Mouse (Mus musculus): ENCODE data around the gene Ticam1. TPM values are rescaled to one million over a fixed set of nuclear protein-coding genes. Genes with fewer than 3 reads are reported as not detected.

The Ticam1 gene
- polyA plus RNA-seq, 1 experiment from 2014 or later, result 11.3 TPM

- ATAC-seq (replicated peaks; ENCODE audit: low FRiP score, low TSS enrichment, low read depth) (no peak), DNase-seq (ENCODE audit: low spot score) (no peak)
- Histone ChIP-seq H3K36me3 (ENCODE audit: control insufficient read depth, insufficient read depth, low read length) (peaks cover 24% of the 10 kb centered on the region), H3K4me3 (ENCODE audit: low read depth, low read length) (no peak overlapping the region), H3K9ac (ENCODE audit: low read length) (no peak overlapping the region), H3K9me3 (ENCODE audit: control insufficient read depth, low read length) (no peaks in the 10 kb centered on the region), H3K27me3 (replicated peaks; ENCODE audit: control insufficient read depth, insufficient read depth, low read length) (no peaks in the 10 kb centered on the region), H3K27ac (ENCODE audit: low read depth) (no peak overlapping the region), H3K4me2 (ENCODE audit: low read length) (no peak overlapping the region), H3K4me1 (replicated peaks; ENCODE audit: control insufficient read depth, insufficient read depth, low read length) (peaks cover 13% of the 10 kb centered on the region)
- WGBS, result 85% methylated on average over 7 of the region's 7 CpGs
Observed at GRCm38 (mm10) chr17:56273482-56273881, 3.1 kb downstream of the Ticam1 start.

DNA sequence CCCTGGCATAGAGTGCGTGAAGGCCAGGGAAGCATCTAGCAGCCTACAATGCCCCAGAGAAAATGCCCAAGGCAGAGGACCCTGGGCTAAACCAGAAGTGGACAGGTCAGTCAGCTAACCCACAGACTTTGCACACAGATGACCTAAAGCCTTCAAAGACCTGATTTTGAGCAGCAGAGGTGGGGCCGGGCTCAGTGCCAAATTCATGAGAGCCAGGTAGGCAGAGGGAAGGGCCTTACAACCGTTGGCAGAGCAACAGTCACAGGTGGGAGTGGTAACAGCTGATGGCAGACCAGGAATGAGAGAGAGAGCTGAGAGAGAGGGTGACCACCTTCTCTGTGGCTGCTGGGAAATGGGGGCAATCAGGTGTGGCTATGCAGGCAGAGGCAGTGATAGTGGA lies 3.9 kb downstream of the Ticam1 start:
- 82% methylated on average over 3 of the region's 3 CpGs for WGBS
- ATAC-seq (replicated peaks; ENCODE audit: low FRiP score, low TSS enrichment, low read depth), result no peak
- DNase-seq (ENCODE audit: low spot score), result no peak

DNA sequence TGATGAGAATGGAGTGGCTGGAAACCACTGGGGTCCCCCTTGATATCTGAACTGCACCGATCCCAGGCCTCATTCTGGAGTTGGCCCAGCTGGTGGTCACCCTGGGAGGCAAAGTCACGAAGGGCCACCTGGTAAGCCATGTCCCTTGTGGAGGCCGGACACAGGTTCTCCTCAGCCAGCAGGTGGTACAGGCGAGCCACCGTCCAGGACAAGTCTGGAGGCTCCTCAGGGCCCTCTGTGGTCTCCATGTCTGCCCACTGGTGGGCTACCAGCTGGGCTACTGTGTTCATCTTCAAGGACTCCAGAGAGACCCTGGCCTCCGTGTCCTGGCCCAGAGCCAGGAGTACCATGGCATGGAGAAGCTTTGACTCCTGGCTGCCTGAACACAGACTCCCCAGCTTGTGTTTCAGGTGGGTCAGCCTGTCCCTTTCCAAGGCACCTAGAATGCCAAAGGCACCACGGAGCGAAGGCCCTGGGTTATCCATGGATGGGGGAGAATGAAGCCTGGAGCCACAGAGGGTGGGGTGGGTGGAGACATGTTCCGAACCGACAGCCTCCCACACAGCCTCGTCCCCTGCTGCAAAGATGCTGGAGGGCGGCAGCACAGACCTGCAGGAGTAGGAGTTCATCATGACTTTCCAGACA lies 4.9 kb downstream of the Ticam1 start:
- no peak overlapping the region for H3K9ac ChIP-seq (ENCODE audit: low read length)
- H3K4me2 ChIP-seq (ENCODE audit: low read length), result no peak overlapping the region
- peaks cover 4% of the 10 kb centered on the region for H3K4me1 ChIP-seq (replicated peaks; ENCODE audit: control insufficient read depth, insufficient read depth, low read length)
- peaks cover 22% of the 10 kb centered on the region; the same call in 1 of the 2 replicates for H3K36me3 ChIP-seq (ENCODE audit: control insufficient read depth, insufficient read depth, low read length)
- no peak overlapping the region for H3K27ac ChIP-seq (ENCODE audit: low read depth)
- 86% methylated on average over 12 of the region's 12 CpGs for WGBS
- H3K9me3 ChIP-seq (ENCODE audit: control insufficient read depth, low read length), result no peaks in the 10 kb centered on the region
- no peaks in the 10 kb centered on the region for H3K27me3 ChIP-seq (replicated peaks; ENCODE audit: control insufficient read depth, insufficient read depth, low read length)
- no peak for ATAC-seq (replicated peaks; ENCODE audit: low FRiP score, low TSS enrichment, low read depth)
- DNase-seq (ENCODE audit: low spot score), result no peak
- no peak overlapping the region for H3K4me3 ChIP-seq (ENCODE audit: low read depth, low read length)

More for the DNA sequence above, 3.9 kb downstream of the Ticam1 start:
- Histone ChIP-seq H3K4me3 (ENCODE audit: low read depth, low read length) (no peak overlapping the region), H3K9ac (ENCODE audit: low read length) (no peak overlapping the region), H3K27ac (ENCODE audit: low read depth) (no peak overlapping the region), H3K4me1 (replicated peaks; ENCODE audit: control insufficient read depth, insufficient read depth, low read length) (peaks cover 6% of the 10 kb centered on the region), H3K9me3 (ENCODE audit: control insufficient read depth, low read length) (no peaks in the 10 kb centered on the region), H3K36me3 (ENCODE audit: control insufficient read depth, insufficient read depth, low read length) (peaks cover 22% of the 10 kb centered on the region; the same call in 1 of the 2 replicates), H3K4me2 (ENCODE audit: low read length) (no peak overlapping the region), H3K27me3 (replicated peaks; ENCODE audit: control insufficient read depth, insufficient read depth, low read length) (no peaks in the 10 kb centered on the region)

DNA sequence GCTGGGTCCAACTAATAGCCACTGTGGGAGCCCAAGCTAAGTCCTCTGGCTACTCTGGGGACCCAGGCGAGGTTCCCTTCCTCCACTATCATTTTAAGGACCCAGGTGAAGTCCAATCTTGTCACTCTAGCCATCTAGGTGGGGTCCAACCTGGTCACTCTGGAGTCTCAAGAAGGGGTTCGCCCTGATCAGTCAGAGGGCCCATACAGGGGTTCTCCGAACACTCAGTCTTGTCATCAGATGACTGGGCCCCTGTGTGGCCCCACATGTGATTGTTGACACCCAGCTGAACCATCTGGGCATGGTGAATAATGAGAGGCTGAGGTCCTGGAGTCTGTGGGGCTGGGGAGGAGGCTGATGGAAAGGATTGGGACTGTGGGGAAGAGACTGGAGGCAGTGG lies 6.8 kb downstream of the Ticam1 start:
- Histone ChIP-seq H3K27ac (ENCODE audit: low read depth) (peak overlapping the region; percentile 57), H3K4me2 (ENCODE audit: low read length) (peak overlapping the region; percentile 73), H3K9ac (ENCODE audit: low read length) (0 out of 2 replicates have a peak overlapping the region, but pooled peaks have one; percentile 36), H3K4me3 (ENCODE audit: low read depth, low read length) (peak overlapping the region; percentile 33; the same call in 1 of the 2 replicates), H3K9me3 (ENCODE audit: control insufficient read depth, low read length) (no peaks in the 10 kb centered on the region), H3K36me3 (ENCODE audit: control insufficient read depth, insufficient read depth, low read length) (peaks cover 26% of the 10 kb centered on the region; the same call in 1 of the 2 replicates), H3K4me1 (replicated peaks; ENCODE audit: control insufficient read depth, insufficient read depth, low read length) (peaks cover 4% of the 10 kb centered on the region), H3K27me3 (replicated peaks; ENCODE audit: control insufficient read depth, insufficient read depth, low read length) (no peaks in the 10 kb centered on the region)
- DNase-seq (ENCODE audit: low spot score), result no peak
- ATAC-seq (replicated peaks; ENCODE audit: low FRiP score, low TSS enrichment, low read depth), result peak; percentile 21
- WGBS, result 77% methylated on average over 3 of the region's 3 CpGs

GRCm38 (mm10) chr17:56269153-56269630 lies 7.4 kb downstream of the Ticam1 start:
- Histone ChIP-seq H3K36me3 (ENCODE audit: control insufficient read depth, insufficient read depth, low read length) (peaks cover 26% of the 10 kb centered on the region; the same call in 1 of the 2 replicates), H3K9me3 (ENCODE audit: control insufficient read depth, low read length) (no peaks in the 10 kb centered on the region), H3K27ac (ENCODE audit: low read depth) (peak overlapping the region; percentile 76), H3K9ac (ENCODE audit: low read length) (peak overlapping the region; percentile 43), H3K4me3 (ENCODE audit: low read depth, low read length) (peak overlapping the region; percentile 33), H3K4me2 (ENCODE audit: low read length) (peak overlapping the region; percentile 73), H3K27me3 (replicated peaks; ENCODE audit: control insufficient read depth, insufficient read depth, low read length) (no peaks in the 10 kb centered on the region), H3K4me1 (replicated peaks; ENCODE audit: control insufficient read depth, insufficient read depth, low read length) (peaks cover 4% of the 10 kb centered on the region)
- peak; percentile 85 for ATAC-seq (replicated peaks; ENCODE audit: low FRiP score, low TSS enrichment, low read depth)
- WGBS, result 16% methylated on average over 12 of the region's 12 CpGs
- peak; percentile 75 for DNase-seq (ENCODE audit: low spot score)

DNA sequence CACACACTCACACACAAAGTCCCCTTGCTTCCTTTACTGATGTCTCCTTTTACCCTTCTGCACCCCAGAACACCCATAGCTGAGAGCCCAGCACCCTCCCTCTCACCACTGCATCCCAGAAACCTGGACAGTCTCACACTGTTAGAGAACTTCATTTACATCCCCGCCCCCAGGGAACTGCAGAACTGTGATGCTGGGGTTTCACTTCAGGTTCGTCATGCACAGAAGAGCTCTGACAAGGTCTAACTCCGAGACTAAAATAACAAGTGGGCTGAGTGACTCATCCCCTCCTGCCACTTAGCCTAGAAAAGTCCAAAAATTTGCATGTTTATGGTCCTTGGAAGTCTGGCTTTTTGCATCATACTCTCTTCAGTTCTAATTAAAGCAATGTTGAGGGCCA lies 10.3 kb downstream of the Ticam1 start:
- DNase-seq (ENCODE audit: low spot score), result no peak
- Histone ChIP-seq H3K9ac (ENCODE audit: low read length) (no peak overlapping the region), H3K4me1 (replicated peaks; ENCODE audit: control insufficient read depth, insufficient read depth, low read length) (peaks cover 4% of the 10 kb centered on the region; the same call in 1 of the 2 replicates), H3K4me2 (ENCODE audit: low read length) (no peak overlapping the region), H3K9me3 (ENCODE audit: control insufficient read depth, low read length) (no peaks in the 10 kb centered on the region), H3K27me3 (replicated peaks; ENCODE audit: control insufficient read depth, insufficient read depth, low read length) (no peaks in the 10 kb centered on the region), H3K36me3 (ENCODE audit: control insufficient read depth, insufficient read depth, low read length) (peaks cover 30% of the 10 kb centered on the region), H3K27ac (ENCODE audit: low read depth) (no peak overlapping the region), H3K4me3 (ENCODE audit: low read depth, low read length) (no peak overlapping the region)
- ATAC-seq (replicated peaks; ENCODE audit: low FRiP score, low TSS enrichment, low read depth), result no peak
- WGBS, result 60% methylated on average over 3 of the region's 3 CpGs

DNA sequence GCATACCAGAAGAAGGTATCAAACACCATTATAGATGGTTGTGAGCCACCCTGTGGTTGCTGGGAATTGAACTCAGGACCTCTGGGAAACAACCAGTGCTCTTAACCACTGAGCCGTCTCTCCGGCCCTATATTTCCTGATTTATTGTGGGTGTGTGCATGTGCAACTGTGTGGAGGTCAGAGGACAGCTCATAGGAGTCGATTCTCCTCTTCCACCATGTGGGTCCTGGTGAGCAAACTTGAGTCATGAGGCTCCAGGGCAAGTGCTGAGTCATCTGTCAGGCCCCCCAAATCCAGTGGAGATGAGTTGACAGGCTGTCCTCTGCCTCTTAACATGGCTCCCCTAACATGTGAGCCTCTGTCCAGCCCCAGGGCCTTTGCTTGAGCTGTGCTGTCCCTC lies 10.7 kb downstream of the Ticam1 start:
- H3K27me3 ChIP-seq (replicated peaks; ENCODE audit: control insufficient read depth, insufficient read depth, low read length), result no peaks in the 10 kb centered on the region
- no peak for ATAC-seq (replicated peaks; ENCODE audit: low FRiP score, low TSS enrichment, low read depth)

DNA sequence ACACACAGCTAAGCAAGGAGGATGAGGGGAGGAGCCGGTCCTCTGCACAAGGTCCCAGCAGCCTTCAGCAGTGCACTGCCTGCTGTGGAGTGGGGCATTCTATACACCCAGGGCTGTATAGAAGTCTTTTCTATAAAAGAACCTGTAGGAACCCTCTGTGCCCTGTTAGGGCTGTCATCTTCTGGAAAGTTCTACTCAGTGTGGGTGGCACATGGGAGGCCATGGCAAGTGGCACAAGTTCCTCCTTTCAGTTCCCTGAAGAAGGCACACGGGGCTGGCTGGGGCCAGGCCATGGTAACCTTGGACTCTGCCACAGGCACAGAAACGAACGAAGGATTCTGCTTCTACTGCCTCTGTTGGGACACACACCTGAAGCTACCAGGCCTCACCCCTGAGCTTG lies 11.6 kb downstream of the Ticam1 start:
- H3K4me2 ChIP-seq (ENCODE audit: low read length), result no peak overlapping the region
- 86% methylated on average over 4 of the region's 4 CpGs for WGBS
- H3K9ac ChIP-seq (ENCODE audit: low read length), result no peak overlapping the region
- DNase-seq (ENCODE audit: low spot score) (no peak), ATAC-seq (replicated peaks; ENCODE audit: low FRiP score, low TSS enrichment, low read depth) (no peak)
- peaks cover 31% of the 10 kb centered on the region for H3K36me3 ChIP-seq (ENCODE audit: control insufficient read depth, insufficient read depth, low read length)
- H3K27ac ChIP-seq (ENCODE audit: low read depth), result no peak overlapping the region
- no peaks in the 10 kb centered on the region for H3K27me3 ChIP-seq (replicated peaks; ENCODE audit: control insufficient read depth, insufficient read depth, low read length)
- H3K4me1 ChIP-seq (replicated peaks; ENCODE audit: control insufficient read depth, insufficient read depth, low read length), result peaks cover 4% of the 10 kb centered on the region; the same call in 1 of the 2 replicates
- no peaks in the 10 kb centered on the region for H3K9me3 ChIP-seq (ENCODE audit: control insufficient read depth, low read length)
- H3K4me3 ChIP-seq (ENCODE audit: low read depth, low read length), result no peak overlapping the region

More for the DNA sequence above, 10.7 kb downstream of the Ticam1 start:
- Histone ChIP-seq H3K9ac (ENCODE audit: low read length) (no peak overlapping the region), H3K9me3 (ENCODE audit: control insufficient read depth, low read length) (no peaks in the 10 kb centered on the region), H3K4me1 (replicated peaks; ENCODE audit: control insufficient read depth, insufficient read depth, low read length) (peaks cover 4% of the 10 kb centered on the region; the same call in 1 of the 2 replicates), H3K4me3 (ENCODE audit: low read depth, low read length) (no peak overlapping the region), H3K4me2 (ENCODE audit: low read length) (no peak overlapping the region), H3K36me3 (ENCODE audit: control insufficient read depth, insufficient read depth, low read length) (peaks cover 30% of the 10 kb centered on the region), H3K27ac (ENCODE audit: low read depth) (no peak overlapping the region)
- WGBS, result 75% methylated on average over 3 of the region's 3 CpGs
- DNase-seq (ENCODE audit: low spot score), result no peak

DNA sequence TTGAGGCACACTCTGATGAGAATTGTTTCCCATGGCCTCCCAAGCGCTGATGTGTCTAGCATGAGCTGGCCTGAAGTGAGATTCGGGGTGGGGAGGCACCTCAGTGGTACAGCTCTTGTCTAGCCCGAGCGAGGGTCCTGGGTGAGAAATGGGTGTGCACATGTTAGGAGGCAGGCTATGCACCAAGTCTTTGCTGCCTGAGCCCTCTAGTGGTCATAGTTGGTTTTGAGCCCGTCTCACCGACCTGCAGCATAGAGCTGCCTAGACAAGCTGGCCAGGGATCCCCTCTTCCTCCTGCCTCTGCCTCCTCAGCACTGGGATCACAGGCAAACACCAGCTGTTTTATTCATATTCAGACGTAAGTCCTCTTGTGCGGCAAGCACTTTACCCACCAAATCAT lies 12.6 kb downstream of the Ticam1 start:
- Histone ChIP-seq H3K27ac (ENCODE audit: low read depth) (no peak overlapping the region), H3K27me3 (replicated peaks; ENCODE audit: control insufficient read depth, insufficient read depth, low read length) (no peaks in the 10 kb centered on the region), H3K4me1 (replicated peaks; ENCODE audit: control insufficient read depth, insufficient read depth, low read length) (peaks cover 7% of the 10 kb centered on the region; the same call in 1 of the 2 replicates), H3K9me3 (ENCODE audit: control insufficient read depth, low read length) (no peaks in the 10 kb centered on the region), H3K4me2 (ENCODE audit: low read length) (no peak overlapping the region), H3K4me3 (ENCODE audit: low read depth, low read length) (no peak overlapping the region), H3K9ac (ENCODE audit: low read length) (no peak overlapping the region), H3K36me3 (ENCODE audit: control insufficient read depth, insufficient read depth, low read length) (peaks cover 41% of the 10 kb centered on the region)
- DNase-seq (ENCODE audit: low spot score) (peak; percentile 81), ATAC-seq (replicated peaks; ENCODE audit: low FRiP score, low TSS enrichment, low read depth) (peak; percentile 69; the same call in 1 of the 2 replicates)
- 22% methylated on average over 8 of the region's 8 CpGs for WGBS

All from intestine, embryonic 14.5 days (tissue).